Mouse (Mus musculus) CH12.LX (cell line): ENCODE measurements at regions not wholly inside any gene's neighbourhood (a gene's known extent, or its start where the extent isn't known, plus 50 kb on each side); places are given as distances from the start of the nearest gene placed in this dataset.

Experiments used
- CHD1 ChIP-seq: IDR thresholded peaks from 2 replicates; pipeline ENCODE4 v1.6.1; 2012; ENCODE audit warnings: low read depth, low read length, improper control_type of control experiment, inconsistent platforms
- CTCF ChIP-seq, 2 experiments: IDR thresholded peaks in 1 of 2; conservative IDR thresholded peaks in 1 of 2; 2 replicates each; pipeline ENCODE4 v1.5.1; 2011 to 2012; ENCODE audit warnings: low read depth in 2 of 2, low read length in 2 of 2, improper control_type of control experiment in 1 of 2, inconsistent platforms in 1 of 2, mild to moderate bottlenecking in 1 of 2, moderate library complexity in 1 of 2
- E2F4 ChIP-seq: IDR thresholded peaks from 2 replicates; pipeline ENCODE4 v1.6.1; 2011; ENCODE audit warnings: low read depth, low read length, improper control_type of control experiment; ENCODE audit not compliant: insufficient replicate concordance
- GABPA ChIP-seq: IDR thresholded peaks from 2 replicates; pipeline ENCODE4 v1.6.1; 2012; ENCODE audit warnings: low read depth, low read length, improper control_type of control experiment, inconsistent platforms; ENCODE audit not compliant: insufficient replicate concordance
- MAX ChIP-seq: IDR thresholded peaks from 2 replicates; pipeline ENCODE4 v1.6.1; 2011; ENCODE audit warnings: low read length, improper control_type of control experiment
- POLR2A ChIP-seq: IDR thresholded peaks from 2 replicates; pipeline ENCODE4 v1.6.1; 2011; ENCODE audit warnings: low read depth, mild to moderate bottlenecking, improper control_type of control experiment, low read length
- POLR2AphosphoS2 ChIP-seq: IDR thresholded peaks from 2 replicates; pipeline ENCODE4 v1.6.1; 2011; ENCODE audit warnings: low read depth, low read length, improper control_type of control experiment
- RCOR1 ChIP-seq: conservative IDR thresholded peaks from 2 replicates; pipeline ENCODE4 v1.6.1; 2012; ENCODE audit warnings: low read depth, mild to moderate bottlenecking, inconsistent platforms, low read length, improper control_type of control experiment
- USF1 ChIP-seq: IDR thresholded peaks from 2 replicates; pipeline ENCODE4 v1.6.1; 2014; ENCODE audit warnings: low read depth, mild to moderate bottlenecking, inconsistent platforms, low read length, improper control_type of control experiment
- ZMIZ1 ChIP-seq: IDR thresholded peaks from 2 replicates; pipeline ENCODE4 v1.6.1; 2012; ENCODE audit warnings: low read depth, mild to moderate bottlenecking, inconsistent platforms, low read length, improper control_type of control experiment

- TF ChIP-seq CTCF (conservative IDR thresholded peaks at IDR 0.05 in 1 of 2, IDR thresholded peaks at IDR 0.05 in 1 of 2; ENCODE audit: low read depth in 2 of 2, low read length in 2 of 2) (no peak), POLR2A (no peak), GABPA (no peak), MAX (no peak), CHD1 (no peak), POLR2AphosphoS2 (no peak), USF1 (no peak), E2F4 (no peak), ZMIZ1 (no peak), RCOR1 (no peak)
Measured at GRCm38 (mm10) chr16:74780388-74780787, 368.8 kb upstream of the Robo2 start.
